Mouse (Mus musculus) testis, adult 2 months (tissue): ENCODE measurements around the gene Zfp354a.

Experiments used
- CTCF ChIP-seq: fragments of 200-500 bp; IDR thresholded peaks from 2 replicates; pipeline ENCODE4 v1.5.1; 2012; ENCODE audit warnings: low read depth, mild to moderate bottlenecking, inconsistent platforms, low read length, moderate library complexity; ENCODE audit not compliant: control insufficient read depth, insufficient read depth, insufficient replicate concordance
- POLR2A ChIP-seq: fragments of 200-500 bp; IDR thresholded peaks from 2 replicates; pipeline ENCODE4 v1.6.1; 2012; ENCODE audit warnings: low read depth, mild to moderate bottlenecking, inconsistent platforms, low read length, moderate library complexity; ENCODE audit not compliant: control insufficient read depth

GRCm38 (mm10) chr11:51013936-51014335 lies 45.1 kb upstream of the Zfp354a start, which contains the start of gene Olfr54:
- TF ChIP-seq CTCF (no peak), POLR2A (no peak)
